Mouse (Mus musculus): ENCODE data around the gene Rere.
"Not testable (repeated sequence)": the region's sequence is repeated elsewhere in the genome, so short reads cannot be mapped to it uniquely, and the experiment has no call there.

The Rere gene

DNA sequence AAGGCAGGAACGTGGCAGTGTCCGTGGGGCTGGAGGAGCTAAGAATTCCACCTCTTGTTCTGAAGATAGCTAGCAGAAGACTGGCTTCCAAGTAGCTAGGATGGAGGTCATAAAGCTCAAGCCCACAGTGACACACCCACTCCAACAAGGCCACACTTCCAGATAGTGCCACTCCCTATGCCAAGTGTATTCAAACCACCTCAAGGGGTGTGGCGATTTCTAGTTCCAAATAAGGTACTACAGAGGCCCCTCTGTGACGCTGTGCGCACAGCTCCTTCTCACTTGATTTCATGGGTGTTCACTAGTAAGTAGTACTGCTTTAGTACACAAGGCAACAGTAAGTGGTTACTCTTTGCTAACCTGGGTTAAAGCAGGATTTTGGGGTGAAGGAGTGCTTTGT lies 237.4 kb downstream of the Rere start:
- peak in 1 of 2 experiments; percentile 7 for DNase-seq

GRCm38 (mm10) chr4:150520069-150520468 lies 238.6 kb downstream of the Rere start:
- DNase-seq, result no peak

- DNase-seq, result no peak
Observed at GRCm38 (mm10) chr4:150522425-150522824, 241.0 kb downstream of the Rere start.

GRCm38 (mm10) chr4:150523351-150523750 lies 241.9 kb downstream of the Rere start:
- no peak for DNase-seq

GRCm38 (mm10) chr4:150526269-150526668 lies 244.8 kb downstream of the Rere start:
- no peak for DNase-seq

DNA sequence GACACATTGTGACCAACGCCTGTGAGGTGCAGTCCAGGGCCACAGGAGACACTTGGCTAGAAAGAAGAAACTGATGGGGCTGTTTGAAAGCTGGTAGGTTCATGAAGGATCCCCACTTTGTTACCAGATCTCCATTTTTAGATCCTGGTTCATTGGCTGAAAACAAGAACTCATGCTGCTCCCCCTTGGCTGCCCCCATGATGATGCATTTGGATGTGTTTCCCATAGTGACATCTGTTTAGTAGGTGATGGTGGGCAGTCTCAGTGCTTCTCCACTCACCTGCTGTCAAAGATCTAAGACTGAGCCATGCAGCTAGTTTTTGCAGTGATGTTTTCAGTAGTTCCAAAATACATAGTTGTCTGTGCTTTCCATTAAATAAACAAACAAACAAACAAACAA lies 247.0 kb downstream of the Rere start:
- DNase-seq, result no peak

DNA sequence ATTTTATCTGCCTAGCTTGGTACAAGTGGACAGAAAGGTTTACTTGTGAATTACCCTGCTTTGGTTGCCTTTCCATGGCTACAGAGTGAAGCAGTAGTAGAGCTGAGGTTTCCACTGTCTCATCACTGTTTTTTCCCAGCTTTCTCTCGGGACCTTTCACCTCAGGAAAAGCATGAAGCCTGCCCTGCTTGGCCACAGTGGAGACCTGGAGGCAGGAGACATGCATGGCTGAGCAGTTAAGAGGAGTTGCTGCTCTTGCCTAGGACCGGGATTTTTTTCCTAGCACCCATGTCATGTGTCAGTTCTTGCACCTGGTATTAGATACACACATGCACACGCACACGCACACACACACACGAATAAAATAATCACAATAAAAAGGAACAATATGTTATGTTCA lies 247.4 kb downstream of the Rere start:
- DNase-seq, result no peak

DNA sequence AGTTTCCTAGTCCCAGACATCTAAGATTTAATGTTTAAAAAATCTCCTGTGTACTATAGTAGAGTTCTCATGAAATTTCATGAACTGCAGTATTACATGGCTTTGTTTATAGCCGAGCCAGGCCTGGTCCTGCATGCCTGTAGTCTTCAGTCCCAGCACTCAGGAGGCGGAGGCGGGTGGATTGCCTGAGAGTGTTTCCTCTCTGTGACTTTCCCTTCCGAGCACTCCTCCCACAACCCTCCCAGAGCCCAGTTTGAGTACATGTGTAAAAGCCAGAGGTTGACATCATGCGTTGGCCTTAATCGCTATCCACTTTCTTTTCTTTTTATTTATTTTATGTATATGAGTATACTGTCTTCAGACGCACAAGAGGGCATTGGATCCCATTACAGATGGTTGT lies 250.4 kb downstream of the Rere start:
- DNase-seq, result no peak

GRCm38 (mm10) chr4:150536821-150537510 lies 255.5 kb downstream of the Rere start:
- DNase-seq, result no peak

- peak; percentile 42 to 53 for DNase-seq
Observed at GRCm38 (mm10) chr4:150539846-150540245, 258.4 kb downstream of the Rere start.

DNA sequence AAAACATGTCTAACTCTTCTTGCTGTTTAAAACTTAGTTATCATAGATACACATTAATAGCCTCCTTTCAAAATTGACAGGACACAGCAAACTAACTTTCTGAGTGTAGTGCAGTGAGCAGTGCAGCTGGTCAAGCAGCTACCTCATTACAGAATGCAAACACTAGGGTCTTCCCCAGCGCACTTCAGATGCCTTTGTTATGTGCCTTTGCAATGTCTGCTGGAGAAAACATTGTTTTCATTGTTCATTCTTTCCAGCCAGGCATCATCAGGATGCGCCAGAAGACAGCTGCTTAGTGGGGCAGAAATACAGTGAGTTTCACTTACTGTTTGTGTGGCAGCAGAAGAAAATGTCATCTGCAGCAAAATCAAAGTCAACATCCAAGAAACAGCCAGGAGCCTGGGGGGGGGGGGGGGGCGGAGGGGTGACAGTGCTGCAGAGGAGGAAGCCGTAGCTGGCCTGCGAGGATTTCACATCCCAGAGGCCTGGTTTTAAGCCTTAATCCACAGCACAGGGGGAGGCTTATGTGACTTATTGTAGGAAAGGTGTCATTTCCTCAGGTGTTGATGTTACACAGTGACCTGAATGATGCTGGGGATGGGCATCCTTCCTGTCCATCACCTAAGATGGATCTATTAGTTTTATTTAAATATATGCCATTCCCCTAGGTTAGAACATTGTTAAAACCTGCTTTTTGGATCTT lies 259.1 kb downstream of the Rere start:
- no peak for DNase-seq

DNA sequence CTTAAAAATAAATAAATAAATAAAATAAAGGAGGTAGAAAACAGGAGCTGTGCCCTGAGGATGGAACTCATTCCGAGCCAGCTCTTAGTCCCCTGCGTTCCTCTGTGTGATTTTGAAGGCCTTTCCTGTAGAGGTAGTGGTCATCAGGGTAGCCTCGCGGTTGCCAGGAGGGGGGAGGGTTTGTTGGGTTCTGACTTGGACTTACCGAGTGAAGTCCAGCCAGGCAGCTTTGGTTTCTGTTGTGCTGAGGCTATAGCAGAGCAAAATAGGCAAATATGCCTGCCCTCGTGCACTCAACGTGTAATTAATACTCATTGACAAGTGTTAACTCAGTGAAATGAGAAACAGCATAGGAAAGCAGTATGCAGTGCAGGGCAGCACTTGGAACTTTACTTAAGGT lies 262.8 kb downstream of the Rere start:
- DNase-seq, result no peak

- peak; percentile 75 to 79 for DNase-seq
Observed at GRCm38 (mm10) chr4:150544652-150545258, 263.3 kb downstream of the Rere start.

DNA sequence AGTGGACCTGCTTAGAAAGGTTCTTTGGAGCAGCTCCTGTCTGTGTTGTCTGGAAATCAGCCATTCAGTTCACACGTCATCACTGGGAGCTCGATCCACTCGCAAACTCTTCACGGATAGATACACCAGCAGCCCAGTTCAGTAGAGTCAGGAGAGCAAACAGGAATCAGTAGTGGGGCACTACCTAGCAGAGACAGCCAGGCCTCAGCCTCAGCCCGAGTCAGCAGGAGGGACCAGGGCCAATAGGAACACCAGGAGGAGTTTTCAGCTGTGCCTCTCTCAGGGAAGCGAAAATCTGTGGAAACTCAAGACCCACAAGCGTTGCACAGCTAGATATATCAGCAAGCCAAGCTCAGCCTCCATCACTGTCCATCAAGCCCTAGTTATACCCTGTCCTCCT lies 264.3 kb downstream of the Rere start:
- no peak for DNase-seq

GRCm38 (mm10) chr4:150546296-150546695 lies 264.9 kb downstream of the Rere start:
- DNase-seq, result not testable (repeated sequence)

DNA sequence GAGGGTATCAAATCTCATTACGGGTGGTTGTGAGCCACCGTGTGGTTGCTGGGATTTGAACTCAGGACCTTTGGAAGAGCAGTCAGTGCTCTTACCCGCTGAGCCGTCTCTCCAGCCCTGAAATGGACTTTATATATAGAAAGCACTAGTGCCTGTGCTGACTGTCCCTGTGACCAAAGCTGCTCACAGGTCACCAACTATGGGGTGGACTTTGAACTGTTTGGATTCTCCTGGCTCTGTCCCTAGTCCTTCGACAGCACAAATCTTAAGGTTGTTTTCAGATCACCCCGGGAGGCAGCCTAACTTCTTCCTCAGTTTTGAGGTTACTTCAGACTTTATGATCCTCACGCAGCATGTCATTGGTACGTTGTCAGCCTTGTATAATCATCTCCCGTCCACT lies 267.9 kb downstream of the Rere start:
- no peak for DNase-seq

- no peak for DNase-seq
Observed at GRCm38 (mm10) chr4:150549989-150550716, 268.7 kb downstream of the Rere start.

- no peak for DNase-seq
Observed at GRCm38 (mm10) chr4:150551390-150551789, 269.9 kb downstream of the Rere start.

GRCm38 (mm10) chr4:150552751-150553600 lies 271.5 kb downstream of the Rere start:
- DNase-seq, result no peak

DNA sequence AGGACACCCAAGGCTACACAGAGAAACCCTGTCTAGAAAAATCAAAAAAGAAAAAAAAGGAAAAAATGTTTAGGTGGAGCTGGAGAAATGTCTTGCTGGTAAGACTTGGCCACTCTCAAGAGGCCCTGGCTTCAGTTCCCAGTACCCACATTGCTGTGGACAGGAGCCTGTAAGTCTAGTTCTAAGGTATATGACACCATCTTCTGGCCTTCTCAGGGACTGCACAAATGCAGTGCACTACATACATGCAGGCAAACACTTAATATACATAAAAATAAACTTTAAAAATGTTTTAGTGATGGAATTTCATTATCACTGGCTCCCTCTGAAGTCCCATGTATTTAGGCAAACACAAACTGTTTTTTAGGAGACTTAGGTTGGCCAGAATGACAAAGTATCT lies 274.3 kb downstream of the Rere start:
- DNase-seq, result no peak

GRCm38 (mm10) chr4:150556382-150557221 lies 275.2 kb downstream of the Rere start:
- peak; percentile 63 to 71 for DNase-seq
